Mouse (Mus musculus) small intestine, adult 2 months (tissue): ENCODE results near the gene Tulp2. TPM values are rescaled to one million over a fixed set of nuclear protein-coding genes. Genes with fewer than 3 reads are reported as not detected.
"Not testable (repeated sequence)": the region's sequence is repeated elsewhere in the genome, so short reads cannot be mapped to it uniquely, and the experiment has no call there.

Source experiments
- H3K27ac ChIP-seq: fragments of 200-500 bp; 2 replicates; pipeline ENCODE4 v1.5.1; 2012; ENCODE audit warnings: low read depth, low read length, control low read depth, inconsistent platforms; ENCODE audit not compliant: insufficient read depth
- H3K27me3 ChIP-seq: fragments of 200-500 bp; 2 replicates; pipeline ENCODE4 v1.6.1; 2012; ENCODE audit warnings: mild to moderate bottlenecking, moderate library complexity, low read length, inconsistent platforms; ENCODE audit not compliant: control insufficient read depth, insufficient read depth
- H3K36me3 ChIP-seq: fragments of 200-500 bp; 2 replicates; pipeline ENCODE4 v1.6.1; 2012; ENCODE audit warnings: mild to moderate bottlenecking, low read length, control low read depth, inconsistent platforms; ENCODE audit not compliant: control insufficient read depth, insufficient read depth
- H3K4me1 ChIP-seq: fragments of 200-500 bp; 2 replicates; pipeline ENCODE4 v1.6.1; 2012; ENCODE audit warnings: low read length, inconsistent platforms, mixed read lengths; ENCODE audit not compliant: control insufficient read depth, insufficient read depth, insufficient read length
- H3K4me3 ChIP-seq: fragments of 200-500 bp; 2 replicates; pipeline ENCODE4 v1.5.1; 2012; ENCODE audit warnings: low read depth, mild to moderate bottlenecking, control low read depth, inconsistent platforms, low read length, moderate library complexity
- CTCF ChIP-seq: fragments of 200-500 bp; IDR thresholded peaks from 2 replicates; pipeline ENCODE4 v1.5.1; 2012; ENCODE audit warnings: low read depth, mild to moderate bottlenecking, control low read depth, inconsistent platforms, low read length, moderate library complexity, mixed read lengths; ENCODE audit not compliant: insufficient replicate concordance, insufficient read length; ENCODE audit errors: extremely low read depth
- POLR2A ChIP-seq: fragments of 200-500 bp; IDR thresholded peaks from 2 replicates; pipeline ENCODE4 v1.6.1; 2012; ENCODE audit warnings: low read depth, mild to moderate bottlenecking, control low read depth, inconsistent platforms, low read length, moderate library complexity
- WGBS: fragments of 180-500 bp; shearing (Covaris S2); methylation state at CpG from one replicate; pipeline ENCODE4 v1.1.7; 2018; 5-methylcytosine and 5-hydroxymethylcytosine counted together
- polyA plus RNA-seq: library from polyadenylated mRNA; depleted of rRNA; stranded (reverse); fragments of >200 nt; gene quantifications from 2 replicates; pipeline ENCODE4 v1.2.3, GENCODE M21; 2012

The Tulp2 gene
- polyA plus RNA-seq, 1 experiment = not detected

DNA sequence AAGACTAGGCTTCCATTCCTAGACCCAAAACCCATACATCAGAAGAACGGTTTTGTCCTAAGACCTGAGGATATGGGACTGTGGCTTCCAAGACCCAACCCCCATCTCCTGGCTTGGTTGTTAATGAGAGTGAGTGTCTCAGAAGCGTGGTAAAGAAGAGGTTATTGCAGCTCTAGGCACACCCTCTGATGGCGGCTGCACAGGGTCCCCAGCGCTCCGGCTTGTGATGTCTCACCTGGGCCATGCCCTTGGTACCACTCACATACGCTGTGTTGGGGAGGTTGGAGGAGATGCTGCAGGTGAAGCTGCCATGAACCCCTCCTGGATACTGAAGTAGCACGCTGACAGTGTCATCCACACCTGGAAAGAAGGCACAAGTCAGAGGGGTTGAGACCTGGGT lies 2.9 kb upstream of the Tulp2 start:
- Histone ChIP-seq H3K4me1 (peaks cover 4% of the 10 kb centered on the region), H3K27me3 (no peaks in the 10 kb centered on the region), H3K27ac (no peak overlapping the region), H3K4me3 (no peak overlapping the region), H3K36me3 (no peaks in the 10 kb centered on the region)
- 93% methylated on average over 7 of the region's 7 CpGs for WGBS
- TF ChIP-seq POLR2A (no peak), CTCF (no peak)

- H3K27me3 ChIP-seq, H3K36me3 ChIP-seq, H3K4me3 ChIP-seq, H3K27ac ChIP-seq, H3K4me1 ChIP-seq: not testable (repeated sequence)
- WGBS = 72% methylated on average over 3 of the region's 4 CpGs
Measured at GRCm38 (mm10) chr7:45480310-45480709, 1.4 kb upstream of the Tulp2 start.

DNA sequence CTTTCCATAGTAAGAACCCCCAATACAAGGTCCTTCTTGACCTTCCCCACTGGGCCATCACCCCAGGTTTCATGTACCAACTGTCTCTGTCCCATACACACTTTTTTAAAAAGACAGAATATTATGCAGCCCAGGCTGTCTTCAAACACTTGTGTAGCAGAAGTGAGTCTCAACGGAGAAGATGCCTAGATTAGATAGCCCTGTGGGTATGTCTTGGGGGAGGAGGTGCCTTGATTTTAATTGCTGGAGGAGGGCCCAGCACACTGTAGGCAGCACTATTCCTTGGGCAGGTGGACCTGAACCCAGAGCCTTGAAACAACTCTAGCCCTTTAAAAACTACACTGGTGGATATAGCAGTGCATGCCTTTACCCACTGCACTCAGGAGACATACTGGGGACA lies 489 bp downstream of the Tulp2 start:
- no peaks in the 10 kb centered on the region for H3K36me3 ChIP-seq
- no peaks in the 10 kb centered on the region for H3K27me3 ChIP-seq
- 56% methylated on average over 1 of the region's 1 CpGs for WGBS
- TF ChIP-seq CTCF = no peak
- no peak for TF ChIP-seq POLR2A
- H3K27ac ChIP-seq = no peak overlapping the region
- no peak overlapping the region for H3K4me3 ChIP-seq
- no peaks in the 10 kb centered on the region for H3K4me1 ChIP-seq

- H3K4me1 ChIP-seq, H3K36me3 ChIP-seq, H3K4me3 ChIP-seq, H3K27me3 ChIP-seq, H3K27ac ChIP-seq: not testable (repeated sequence)
- WGBS = 93% methylated on average over 5 of the region's 5 CpGs
Measured at GRCm38 (mm10) chr7:45484985-45485384, 3.3 kb downstream of the Tulp2 start.

DNA sequence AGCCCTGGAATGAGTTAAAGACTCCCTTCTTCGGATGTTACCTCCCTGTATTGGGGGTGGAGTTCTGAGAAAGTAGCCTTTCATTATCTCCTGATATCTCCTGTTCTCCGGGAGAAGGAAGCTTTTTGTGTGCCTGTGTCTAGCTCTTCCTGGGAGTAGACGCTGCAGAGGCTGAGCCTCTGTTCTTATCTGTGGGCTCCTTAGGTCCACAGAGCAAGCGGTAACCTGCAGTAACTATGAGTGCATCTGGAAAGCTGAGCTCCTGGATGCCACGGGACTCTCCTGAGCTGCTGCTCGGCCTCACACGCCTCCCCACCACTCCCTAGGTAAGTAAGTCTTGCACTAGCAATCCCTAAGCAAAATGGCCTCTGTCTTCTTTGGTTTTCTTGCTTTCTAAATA lies 4.5 kb downstream of the Tulp2 start:
- H3K27ac ChIP-seq = no peak overlapping the region

DNA sequence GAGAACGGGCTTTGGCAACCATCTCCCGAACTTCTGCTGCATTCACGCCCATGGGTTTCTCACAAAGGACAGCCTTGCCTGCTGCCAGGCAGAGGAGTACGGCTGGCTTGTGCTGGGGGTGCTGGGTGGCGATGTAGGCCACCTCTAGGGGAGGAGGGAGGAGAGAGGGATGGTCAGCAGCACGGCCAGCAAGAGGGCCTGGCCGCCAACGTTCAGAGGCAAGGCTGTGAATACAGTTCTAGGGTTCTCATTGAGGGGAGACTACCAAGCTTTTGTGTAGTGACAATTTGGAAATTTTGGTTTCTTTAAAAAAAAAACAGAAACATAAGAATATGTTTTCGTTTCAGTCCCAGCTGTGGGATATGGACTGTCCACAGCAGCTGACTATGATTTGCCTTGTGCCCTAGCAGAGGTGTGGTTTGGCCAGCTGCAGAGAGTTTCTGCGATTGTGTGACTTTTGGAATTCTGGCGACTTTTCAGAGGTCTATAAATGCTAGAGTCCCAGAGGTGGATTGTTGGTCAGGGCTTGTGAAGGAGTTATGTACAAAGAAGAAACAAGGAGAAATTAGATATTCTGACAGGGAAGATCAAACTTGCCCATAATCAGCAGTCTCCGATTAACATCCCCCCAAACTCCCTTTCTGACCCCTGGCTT lies 5.2 kb downstream of the Tulp2 start, which contains the start of gene Gm45808:
TSS of gene Gm45808 (minus strand) at position 51 of the 655 bp plus-strand sequence.
- H3K4me3 ChIP-seq = no peak within 1 kb of the TSS
- no peak for TF ChIP-seq POLR2A
- no peak for TF ChIP-seq CTCF
- no peaks in the 10 kb centered on the region for H3K27me3 ChIP-seq
- no peaks in the 10 kb centered on the region for H3K36me3 ChIP-seq
- no peak within 1 kb of the TSS for H3K27ac ChIP-seq
- peaks cover 8% of the 10 kb centered on the region for H3K4me1 ChIP-seq
- 75% methylated on average over 12 of the region's 12 CpGs for WGBS

More for the DNA sequence above, 4.5 kb downstream of the Tulp2 start:
- Histone ChIP-seq H3K4me3 (no peak overlapping the region), H3K4me1 (peaks cover 8% of the 10 kb centered on the region), H3K36me3 (no peaks in the 10 kb centered on the region), H3K27me3 (no peaks in the 10 kb centered on the region)
- WGBS = 51% methylated on average over 7 of the region's 7 CpGs
- no peak for TF ChIP-seq CTCF

- Histone ChIP-seq H3K4me3 (no peak overlapping the region), H3K36me3 (peaks cover 1% of the 10 kb centered on the region; the same call in 1 of the 2 replicates), H3K27ac (no peak overlapping the region), H3K4me1 (peaks cover 8% of the 10 kb centered on the region), H3K27me3 (no peaks in the 10 kb centered on the region)
- 75% methylated on average over 11 of the region's 11 CpGs for WGBS
- no peak for TF ChIP-seq CTCF
- no peak for TF ChIP-seq POLR2A
Measured at GRCm38 (mm10) chr7:45487861-45488292, 6.2 kb downstream of the Tulp2 start.
